9 mouse cellular contexts compared by ENCODE assay signal in the genomic region with DNA sequence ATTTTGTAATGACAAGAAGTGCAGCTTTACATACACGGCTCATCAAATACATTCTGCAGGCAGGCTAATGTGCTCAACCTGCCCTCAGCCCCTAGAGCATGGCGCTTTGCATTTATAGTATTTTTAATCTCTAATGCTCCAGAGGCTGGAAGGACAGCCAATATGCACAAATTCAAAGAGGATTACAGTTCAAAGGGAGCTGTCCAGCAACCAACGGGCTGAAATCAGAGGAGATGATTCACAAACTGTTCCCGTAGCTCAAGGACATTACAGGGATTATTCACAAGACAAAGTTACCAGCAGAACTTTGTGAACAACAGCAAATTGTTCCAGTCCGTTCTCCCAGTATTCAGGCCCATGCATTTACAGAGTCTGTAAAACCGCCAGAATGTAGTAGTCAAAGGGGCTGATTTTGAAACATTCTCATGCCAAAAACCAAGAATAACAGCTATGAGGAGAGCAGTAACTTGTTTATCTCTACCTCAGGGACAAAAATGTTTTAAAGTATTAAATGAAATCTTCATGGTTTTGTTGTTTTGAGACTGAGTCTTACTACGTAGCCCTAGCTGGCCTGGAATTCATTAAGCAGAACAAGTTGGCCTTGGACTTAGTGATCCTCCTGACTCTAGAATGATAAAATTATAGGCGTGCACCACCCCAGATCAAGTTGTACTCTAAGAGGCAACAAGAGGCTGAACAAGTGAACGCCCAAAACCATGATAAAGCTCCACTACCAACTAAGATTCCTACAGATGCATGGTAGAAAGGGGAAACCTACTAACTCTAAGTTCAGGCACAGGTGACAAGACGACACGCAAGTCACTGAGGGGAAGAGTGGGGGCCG. TPM values are rescaled to one million over a fixed set of nuclear protein-coding genes. Genes with fewer than 3 reads are reported as not detected.
A peak's percentile ranks its signal among the peaks of the same experiment; 100 is the strongest.
DNase-seq lines count a peak whose midpoint lies in the region; ATAC-seq and TF ChIP-seq lines count a peak whose summit lies in the region.
"Had no signal": no experiment of that assay in that cellular context is flagged by ENCODE, and none has a peak within 500 bp of the region (broad histone marks: within the 10 kb centered on the region; RNA-seq: fewer than 3 reads in every experiment).

No protein-coding gene starts in this region.

- TF ChIP-seq CTCF in lung, adult 2 months (IDR thresholded peaks at IDR 0.05; ENCODE audit: insufficient read depth, low read length), result no peak
- TF ChIP-seq CTCF in midbrain, postnatal 0 days (IDR thresholded peaks at IDR 0.05), result no peak

- H3K36me3 ChIP-seq in heart, embryonic 16.5 days (ENCODE audit: control insufficient read depth, insufficient read depth), result no peaks in the 10 kb centered on the region
- H3K36me3 ChIP-seq in limb, embryonic 11.5 days (ENCODE audit: control insufficient read depth, insufficient read depth, low read length), result no peaks in the 10 kb centered on the region
- H3K36me3 ChIP-seq in midbrain, postnatal 0 days (ENCODE audit: insufficient read depth, low read length), result no peaks in the 10 kb centered on the region

- H3K4me2 ChIP-seq in heart, embryonic 16.5 days (ENCODE audit: low read depth, low read length), result peak overlapping the region; percentile 66
- peak overlapping the region; percentile 68 for H3K4me2 ChIP-seq in limb, embryonic 11.5 days (ENCODE audit: low read depth, severe bottlenecking)
- peak overlapping the region; percentile 69 for H3K4me2 ChIP-seq in midbrain, postnatal 0 days (ENCODE audit: low read depth, low read length, poor library complexity, severe bottlenecking)

- WGBS in lung, adult 2 months, result 23% methylated on average over 12 of the region's 12 CpGs
- WGBS in heart, embryonic 16.5 days, result 22% methylated on average over 12 of the region's 12 CpGs
- 25% methylated on average over 12 of the region's 12 CpGs for WGBS in limb, embryonic 11.5 days
- 9% methylated on average over 12 of the region's 12 CpGs for WGBS in midbrain, postnatal 0 days

- H3K9ac ChIP-seq in heart, embryonic 16.5 days (ENCODE audit: low read length), result no peak overlapping the region
- H3K9ac ChIP-seq in limb, embryonic 11.5 days (ENCODE audit: low read length), result peak overlapping the region; percentile 56
- H3K9ac ChIP-seq in midbrain, postnatal 0 days (replicated peaks; ENCODE audit: low read length, poor library complexity, severe bottlenecking), result peak overlapping the region; percentile 73

- peaks cover 23% of the 10 kb centered on the region for H3K27me3 ChIP-seq in heart, embryonic 16.5 days (ENCODE audit: control insufficient read depth, insufficient read depth, low read length)
- H3K27me3 ChIP-seq in limb, embryonic 11.5 days (ENCODE audit: control insufficient read depth, insufficient read depth, low read length), result peaks cover 12% of the 10 kb centered on the region
- no peaks in the 10 kb centered on the region for H3K27me3 ChIP-seq in midbrain, postnatal 0 days (ENCODE audit: insufficient read depth, low read length)

- no peaks in the 10 kb centered on the region for H3K9me3 ChIP-seq in heart, embryonic 16.5 days (replicated peaks; ENCODE audit: control insufficient read depth, low read length)
- H3K9me3 ChIP-seq in limb, embryonic 11.5 days (ENCODE audit: control insufficient read depth, low read length), result no peaks in the 10 kb centered on the region
- no peaks in the 10 kb centered on the region for H3K9me3 ChIP-seq in midbrain, postnatal 0 days (ENCODE audit: low read length)

- peak; percentile 7 for DNase-seq in lung, adult 2 months
- DNase-seq in lung, adult 18-20 months, result no peak
- DNase-seq in embryo, embryonic 10.5 days (ENCODE audit: low spot score), result peak; percentile 74
- DNase-seq in limb, embryonic 11.5 days (ENCODE audit: low spot score), result peak; percentile 79
- DNase-seq in midbrain, postnatal 0 days (ENCODE audit: low spot score), result no peak
- no peak for DNase-seq in right cerebral cortex, adult 18-20 months

- H3K4me1 ChIP-seq in lung, adult 2 months (ENCODE audit: control insufficient read depth, insufficient read depth, low read length), result peaks cover 3% of the 10 kb centered on the region; the same call in 1 of the 2 replicates
- H3K4me1 ChIP-seq in heart, embryonic 16.5 days (ENCODE audit: control insufficient read depth, insufficient read depth, low read length), result no peaks in the 10 kb centered on the region
- H3K4me1 ChIP-seq in limb, embryonic 11.5 days (ENCODE audit: control insufficient read depth, insufficient read depth, low read length), result no peaks in the 10 kb centered on the region
- peaks cover 3% of the 10 kb centered on the region; the same call in 1 of the 2 replicates for H3K4me1 ChIP-seq in midbrain, postnatal 0 days (ENCODE audit: insufficient read depth, low read length)

- no peak for TF ChIP-seq POLR2A in lung, adult 2 months (IDR thresholded peaks at IDR 0.05; ENCODE audit: borderline replicate concordance, extremely low read depth, low read depth, low read length)

- H3K27ac ChIP-seq in heart, embryonic 16.5 days (ENCODE audit: low read length), result no peak overlapping the region
- no peak overlapping the region for H3K27ac ChIP-seq in limb, embryonic 11.5 days (replicated peaks; ENCODE audit: low read depth, low read length)
- peak overlapping the region; percentile 68 for H3K27ac ChIP-seq in midbrain, postnatal 0 days (ENCODE audit: low read depth, low read length)

- H3K4me3 ChIP-seq in lung, adult 2 months (replicated peaks; ENCODE audit: extremely low read depth, low read depth, low read length), result no peak overlapping the region
- H3K4me3 ChIP-seq in heart, embryonic 16.5 days (ENCODE audit: low read length), result peak overlapping the region; percentile 49
- H3K4me3 ChIP-seq in limb, embryonic 11.5 days (ENCODE audit: low read depth, low read length), result peak overlapping the region; percentile 53
- H3K4me3 ChIP-seq in midbrain, postnatal 0 days (ENCODE audit: low read depth, low read length), result peak overlapping the region; percentile 79

- no peak for ATAC-seq in heart, embryonic 16.5 days (replicated peaks; ENCODE audit: extremely low read depth, insufficient read depth, low FRiP score)
- no peak for ATAC-seq in limb, embryonic 11.5 days (ENCODE audit: insufficient number of reproducible peaks, low FRiP score, low TSS enrichment, low read depth)
- peak; percentile 50 for ATAC-seq in midbrain, postnatal 0 days (ENCODE audit: low FRiP score)
- no peak for ATAC-seq in inflammation-experienced regulatory T-cells, adult 6 months
- ATAC-seq: Patski had no signal

RNA-seq across cellular contexts. Expression of a gene that starts 0.6 kb away (rescaled TPM):
- polyA plus RNA-seq in lung, adult 2 months (2012; rRNA removed), result 0.92 and 2.4 TPM in 2 replicates
- polyA plus RNA-seq in heart, embryonic 16.5 days (2015; fragmentation: Nextera tagmentation; extraction: Ambion mirVana), result 0.45 and 0.68 TPM in 2 replicates
- polyA plus RNA-seq in limb, embryonic 11.5 days (2014; fragmentation: Nextera tagmentation; extraction: Ambion mirVana), result 4.7 and 5.1 TPM in 2 replicates
- total RNA-seq in midbrain, postnatal 0 days (2014; rRNA removed), result 62.8 and 65.0 TPM in 2 replicates
- 42.1 and 42.2 TPM in 2 replicates for polyA plus RNA-seq in midbrain, postnatal 0 days (2015; fragmentation: Nextera tagmentation; extraction: Ambion mirVana)
- not detected for polyA plus RNA-seq in inflammation-experienced regulatory T-cells, adult 6 months (2017; shearing (Covaris generic))

Comparison
In these comparisons a context has a peak if more than half of its experiments do, and no peak if none do; other contexts are left out.
1. DNase-seq: peak in lung, adult 2 months (single experiment), embryo, embryonic 10.5 days (single experiment) and limb, embryonic 11.5 days (single experiment); none in lung, adult 18-20 months (0 of 2), midbrain, postnatal 0 days (single experiment) and right cerebral cortex, adult 18-20 months (single experiment).
2. Peak in every context shown above with its lines, with median percentiles within 50 percentile points of each other: H3K4me2 ChIP-seq.